Mouse (Mus musculus) neutrophil, adult 5-6 weeks (primary cell): ENCODE results near the gene Cyp26c1. TPM values are rescaled to one million over a fixed set of nuclear protein-coding genes. Genes with fewer than 3 reads are reported as not detected.

Experiments used
- ATAC-seq: fragments of 151-379, 151-347 bp; 2 replicates; pipeline ENCODE4 v1.8.0; 2017; ENCODE audit warnings: mild to moderate bottlenecking, moderate TSS enrichment; ENCODE audit not compliant: insufficient number of reproducible peaks, poor library complexity, low FRiP score, severe bottlenecking; ENCODE audit errors: extremely low read depth
- total RNA-seq: library from RNA; stranded (forward); fragments of 200-1000 nt; gene quantifications from 2 replicates; pipeline ENCODE4 v1.2.3, GENCODE M21; 2017

Gene Cyp26c1
- total RNA-seq, result not detected in 2 replicates

- ATAC-seq, result no peak
These were observed at the start of gene Cyp26c1 for GRCm38 (mm10) chr19:37685281-37685680. Gene Cyp26c1, plus strand, starts transcription at chr19:37685581.

- ATAC-seq, result no peak
These were observed 37.4 kb upstream of the Cyp26c1 start for GRCm38 (mm10) chr19:37647994-37648393.

GRCm38 (mm10) chr19:37650526-37650925 lies 34.9 kb upstream of the Cyp26c1 start:
- no peak for ATAC-seq

GRCm38 (mm10) chr19:37654012-37654411 lies 31.4 kb upstream of the Cyp26c1 start:
- ATAC-seq, result no peak

- no peak for ATAC-seq
These were observed 28.9 kb upstream of the Cyp26c1 start for GRCm38 (mm10) chr19:37656441-37656840.

- no peak for ATAC-seq
These were observed 20.1 kb upstream of the Cyp26c1 start for GRCm38 (mm10) chr19:37665256-37665655.

- ATAC-seq, result no peak
These were observed 17.4 kb upstream of the Cyp26c1 start for GRCm38 (mm10) chr19:37667855-37668594.

GRCm38 (mm10) chr19:37668657-37669056 lies 16.7 kb upstream of the Cyp26c1 start:
- no peak for ATAC-seq

- ATAC-seq, result no peak
These were observed 15.9 kb upstream of the Cyp26c1 start for GRCm38 (mm10) chr19:37669486-37669885.

GRCm38 (mm10) chr19:37673393-37673792 lies 12.0 kb upstream of the Cyp26c1 start:
- ATAC-seq, result no peak

- no peak for ATAC-seq
These were observed 966 bp downstream of the Cyp26c1 start for GRCm38 (mm10) chr19:37686347-37686746.

- ATAC-seq, result no peak
These were observed 1.8 kb downstream of the Cyp26c1 start for GRCm38 (mm10) chr19:37686941-37687850.

GRCm38 (mm10) chr19:37689478-37689877 lies 4.1 kb downstream of the Cyp26c1 start:
- ATAC-seq, result no peak

- no peak for ATAC-seq
These were observed 5.3 kb downstream of the Cyp26c1 start for GRCm38 (mm10) chr19:37690716-37691115.

- no peak for ATAC-seq
These were observed 7.5 kb downstream of the Cyp26c1 start for GRCm38 (mm10) chr19:37692879-37693278.

GRCm38 (mm10) chr19:37695146-37695545 lies 9.8 kb downstream of the Cyp26c1 start:
- ATAC-seq, result no peak

GRCm38 (mm10) chr19:37695762-37696602 lies 10.6 kb downstream of the Cyp26c1 start:
- no peak for ATAC-seq

GRCm38 (mm10) chr19:37696603-37697334 lies 11.4 kb downstream of the Cyp26c1 start:
- ATAC-seq, result no peak

- no peak for ATAC-seq
These were observed 11.9 kb downstream of the Cyp26c1 start for GRCm38 (mm10) chr19:37697335-37697636.
